27 mouse cellular contexts compared by ENCODE assay signal in genomic region chr1:186312008-186312407, GRCm38 (mm10).
DNase-seq lines count a peak whose midpoint lies in the region; ATAC-seq lines count a peak whose summit lies in the region.
"Had no signal": no experiment of that assay in that cellular context is flagged by ENCODE, and none has a peak within 500 bp of the region (broad histone marks: within the 10 kb centered on the region; RNA-seq: fewer than 3 reads in every experiment).

No protein-coding gene starts in this region.

- no peak overlapping the region for H3K4me2 ChIP-seq in kidney, embryonic 15.5 days
- no peak overlapping the region for H3K4me2 ChIP-seq in heart, embryonic 15.5 days
- no peak overlapping the region for H3K4me2 ChIP-seq in limb, embryonic 15.5 days
- H3K4me2 ChIP-seq: embryonic facial prominence, embryonic 12.5 days; hindbrain, embryonic 15.5 days; liver, embryonic 15.5 days; lung, embryonic 14.5 days; neural tube, embryonic 12.5 days had no signal

- no peak overlapping the region for H3K9ac ChIP-seq in kidney, embryonic 15.5 days
- no peak overlapping the region for H3K9ac ChIP-seq in heart, embryonic 15.5 days
- H3K9ac ChIP-seq in limb, embryonic 15.5 days = no peak overlapping the region
- H3K9ac ChIP-seq: embryonic facial prominence, embryonic 12.5 days; forebrain, postnatal 0 days; hindbrain, embryonic 15.5 days; liver, embryonic 15.5 days; lung, embryonic 14.5 days; neural tube, embryonic 12.5 days had no signal

- peak; percentile 92 for DNase-seq in heart, adult 11 months
- no peak for DNase-seq in heart, postnatal 36 days
- DNase-seq in kidney, postnatal 4 days = peak; percentile 8 to 17
- no peak for DNase-seq in right cerebral cortex, adult 18-20 months
- DNase-seq: cerebellum, adult 9-10 months; cerebellum, postnatal 36 days; forebrain, postnatal 0 days; kidney, adult 11 months; layer of hippocampus, postnatal 36 days; lung, embryonic 14.5 days; lung, postnatal 14 days; thymus, adult 2 months; thymus, postnatal 36 days had no signal

- intact Hi-C loops in heart, postnatal 36 days (cut with DNase I) = no loop called here

- no peak overlapping the region for H3K4me3 ChIP-seq in kidney, embryonic 15.5 days (replicated peaks)
- no peak overlapping the region for H3K4me3 ChIP-seq in heart, embryonic 15.5 days
- no peak overlapping the region for H3K4me3 ChIP-seq in limb, embryonic 15.5 days
- H3K4me3 ChIP-seq: embryonic facial prominence, embryonic 12.5 days; forebrain, embryonic 10.5 days; hindbrain, embryonic 10.5 days; hindbrain, embryonic 15.5 days; liver, embryonic 15.5 days; midbrain, embryonic 10.5 days; myocyte; neural tube, embryonic 12.5 days had no signal

- H3K27ac ChIP-seq in kidney, embryonic 15.5 days = no peak overlapping the region
- H3K27ac ChIP-seq in heart, embryonic 15.5 days = peak overlapping the region; percentile 42
- peak overlapping the region; percentile 84 for H3K27ac ChIP-seq in limb, embryonic 15.5 days
- H3K27ac ChIP-seq: embryonic facial prominence, embryonic 12.5 days; forebrain, embryonic 10.5 days; hindbrain, embryonic 10.5 days; hindbrain, embryonic 15.5 days; liver, embryonic 15.5 days; midbrain, embryonic 10.5 days; neural tube, embryonic 12.5 days had no signal

- WGBS in kidney, embryonic 15.5 days = 68% methylated on average over 7 of the region's 7 CpGs
- WGBS in heart, embryonic 15.5 days = 52% methylated on average over 7 of the region's 7 CpGs
- WGBS in limb, embryonic 15.5 days = 48% methylated on average over 7 of the region's 7 CpGs

- H3K4me1 ChIP-seq in kidney, embryonic 15.5 days = no peaks in the 10 kb centered on the region
- 0 out of 2 replicates have a peak, but pooled peaks cover 4% of the 10 kb centered on the region for H3K4me1 ChIP-seq in heart, embryonic 15.5 days (replicated peaks)
- peaks cover 20% of the 10 kb centered on the region for H3K4me1 ChIP-seq in limb, embryonic 15.5 days
- H3K4me1 ChIP-seq: hindbrain, embryonic 15.5 days; liver, embryonic 15.5 days; neural tube, embryonic 12.5 days had no signal

- H3K27me3 ChIP-seq in kidney, embryonic 15.5 days = no peaks in the 10 kb centered on the region
- H3K27me3 ChIP-seq in heart, embryonic 15.5 days = no peaks in the 10 kb centered on the region
- H3K27me3 ChIP-seq in limb, embryonic 15.5 days = no peaks in the 10 kb centered on the region
- H3K27me3 ChIP-seq: embryonic facial prominence, embryonic 12.5 days; hindbrain, embryonic 15.5 days; liver, embryonic 15.5 days; neural tube, embryonic 12.5 days had no signal

- no peak for ATAC-seq in kidney, embryonic 15.5 days (replicated peaks; ENCODE audit: low FRiP score)
- 0 out of 2 replicates have a peak, but pooled peaks have one; percentile 39 for ATAC-seq in heart, embryonic 15.5 days (replicated peaks; ENCODE audit: insufficient number of reproducible peaks, insufficient read depth, low FRiP score, low read depth)
- ATAC-seq in limb, embryonic 15.5 days (ENCODE audit: insufficient number of reproducible peaks, low FRiP score, low TSS enrichment, low read depth) = no peak; the same call in 1 of the 2 replicates
- ATAC-seq: forebrain, postnatal 0 days; inflammation-experienced regulatory T-cells, adult 6 months; midbrain, embryonic 16.5 days had no signal

- no peaks in the 10 kb centered on the region for H3K9me3 ChIP-seq in kidney, embryonic 15.5 days (replicated peaks)
- H3K9me3 ChIP-seq in heart, embryonic 15.5 days (replicated peaks) = no peaks in the 10 kb centered on the region
- no peaks in the 10 kb centered on the region for H3K9me3 ChIP-seq in limb, embryonic 15.5 days
- H3K9me3 ChIP-seq: embryonic facial prominence, embryonic 12.5 days; forebrain, embryonic 10.5 days; hindbrain, embryonic 10.5 days; hindbrain, embryonic 15.5 days; liver, embryonic 15.5 days; midbrain, embryonic 10.5 days; neural tube, embryonic 12.5 days had no signal

- H3K36me3 ChIP-seq in kidney, embryonic 15.5 days = no peaks in the 10 kb centered on the region
- no peaks in the 10 kb centered on the region for H3K36me3 ChIP-seq in heart, embryonic 15.5 days
- H3K36me3 ChIP-seq in limb, embryonic 15.5 days = no peaks in the 10 kb centered on the region
- H3K36me3 ChIP-seq: embryonic facial prominence, embryonic 12.5 days; forebrain, embryonic 10.5 days; G1E; hindbrain, embryonic 10.5 days; hindbrain, embryonic 15.5 days; liver, embryonic 15.5 days; midbrain, embryonic 10.5 days; neural tube, embryonic 12.5 days had no signal

Comparison
In these comparisons a context has a peak if more than half of its experiments do, and no peak if none do; other contexts are left out.
1. DNase-seq: peak in heart, adult 11 months (single experiment) and kidney, postnatal 4 days (2 of 2); none in heart, postnatal 36 days (0 of 2) and right cerebral cortex, adult 18-20 months (single experiment).